Mouse (Mus musculus) kidney, adult 2 months (tissue): ENCODE results near the gene Ap3m1. TPM values are rescaled to one million over a fixed set of nuclear protein-coding genes. Genes with fewer than 3 reads are reported as not detected.
"Not testable (repeated sequence)": the region's sequence is repeated elsewhere in the genome, so short reads cannot be mapped to it uniquely, and the experiment has no call there.

ENCODE experiments used
- DNase-seq: peaks from one replicate; pipeline ENCODE4 v3.0.0; 2021
- H3K27ac ChIP-seq: fragments of 200-500 bp; 2 replicates; pipeline ENCODE4 v1.5.1; 2012; ENCODE audit warnings: low read depth, low read length, control low read depth, inconsistent platforms; ENCODE audit not compliant: insufficient read depth
- H3K27me3 ChIP-seq: fragments of 200-500 bp; replicated peaks from 2 replicates; pipeline ENCODE4 v1.6.1; 2012; ENCODE audit warnings: mild to moderate bottlenecking, moderate library complexity, low read length, inconsistent platforms; ENCODE audit not compliant: control insufficient read depth, insufficient read depth
- H3K36me3 ChIP-seq: fragments of 200-500 bp; 2 replicates; pipeline ENCODE4 v1.6.1; 2012; ENCODE audit warnings: mild to moderate bottlenecking, moderate library complexity, low read length, inconsistent platforms; ENCODE audit not compliant: control insufficient read depth, insufficient read depth
- H3K4me1 ChIP-seq: fragments of 200-500 bp; 2 replicates; pipeline ENCODE4 v1.6.1; 2011; ENCODE audit warnings: low read length; ENCODE audit not compliant: control insufficient read depth, insufficient read depth
- H3K4me3 ChIP-seq: fragments of 200-500 bp; 2 replicates; pipeline ENCODE4 v1.5.1; 2011; ENCODE audit warnings: mild to moderate bottlenecking, low read depth, low read length, control low read depth; ENCODE audit not compliant: insufficient read depth
- CTCF ChIP-seq: fragments of 200-500 bp; conservative IDR thresholded peaks from 2 replicates; pipeline ENCODE4 v1.5.1; 2011; ENCODE audit warnings: low read depth, mild to moderate bottlenecking, control low read depth, low read length, moderate library complexity, mixed read lengths; ENCODE audit not compliant: insufficient read depth, insufficient read length
- POLR2A ChIP-seq: fragments of 200-500 bp; IDR thresholded peaks from one replicate; pipeline ENCODE4 v1.6.1; 2011; ENCODE audit warnings: low read depth, low read length, control low read depth
- WGBS: fragments of 180-500 bp; shearing (Covaris S2); methylation state at CpG from one replicate; pipeline ENCODE4 v1.1.7; 2018; 5-methylcytosine and 5-hydroxymethylcytosine counted together
- polyA plus RNA-seq: library from polyadenylated mRNA; depleted of rRNA; stranded (reverse); fragments of >200 nt; gene quantifications from 2 replicates; pipeline ENCODE4 v1.2.3, GENCODE M21; 2012; rRNA removed

The Ap3m1 gene
- 23.5 and 25.5 TPM in 2 replicates for polyA plus RNA-seq

GRCm38 (mm10) chr14:21052112-21052780 lies at the start of gene Ap3m1, which contains the start of gene Adk:
Gene Ap3m1 (minus strand): TSS chr14:21052508.
Gene Adk (plus strand): TSS chr14:21052574.
- Histone ChIP-seq H3K4me1 (peaks cover 3% of the 10 kb centered on the region; the same call in 1 of the 2 replicates), H3K27me3 (no peaks in the 10 kb centered on the region), H3K4me3 (peak within 1 kb of the TSS; percentile 82), H3K27ac (peak within 1 kb of the TSS; percentile 91), H3K36me3 (no peaks in the 10 kb centered on the region)
- TF ChIP-seq CTCF (no peak), POLR2A (peak; percentile 15)
- under 1% methylated on average over 48 of the region's 48 CpGs for WGBS
- peak; percentile 96 for DNase-seq

GRCm38 (mm10) chr14:21101562-21101961 lies 49.3 kb upstream of the Ap3m1 start:
- H3K27ac ChIP-seq, result no peak overlapping the region
- TF ChIP-seq CTCF (no peak), POLR2A (no peak)
- peak; percentile 28 for DNase-seq
- H3K27me3 ChIP-seq, result no peaks in the 10 kb centered on the region
- 61% methylated on average over 7 of the region's 7 CpGs for WGBS
- H3K36me3 ChIP-seq, result no peaks in the 10 kb centered on the region; the same call in 1 of the 2 replicates
- H3K4me1 ChIP-seq, result peaks cover 4% of the 10 kb centered on the region; the same call in 1 of the 2 replicates
- no peak overlapping the region for H3K4me3 ChIP-seq

GRCm38 (mm10) chr14:21100876-21101275 lies 48.6 kb upstream of the Ap3m1 start:
- H3K36me3 ChIP-seq, result no peaks in the 10 kb centered on the region; the same call in 1 of the 2 replicates
- H3K4me3 ChIP-seq, result no peak overlapping the region
- peaks cover 3% of the 10 kb centered on the region; the same call in 1 of the 2 replicates for H3K4me1 ChIP-seq
- H3K27me3 ChIP-seq, result no peaks in the 10 kb centered on the region
- no peak for DNase-seq
- WGBS, result 83% methylated on average over 2 of the region's 2 CpGs
- no peak overlapping the region for H3K27ac ChIP-seq
- TF ChIP-seq CTCF, result no peak

GRCm38 (mm10) chr14:21099371-21099770 lies 47.1 kb upstream of the Ap3m1 start:
- Histone ChIP-seq H3K4me1 (no peaks in the 10 kb centered on the region; the same call in 1 of the 2 replicates), H3K4me3 (no peak overlapping the region)
- TF ChIP-seq POLR2A, result no peak
- no peak for TF ChIP-seq CTCF

GRCm38 (mm10) chr14:21096689-21097088 lies 44.4 kb upstream of the Ap3m1 start:
- H3K4me1 ChIP-seq, result no peaks in the 10 kb centered on the region; the same call in 1 of the 2 replicates
- H3K27ac ChIP-seq, result no peak overlapping the region
- no peaks in the 10 kb centered on the region for H3K27me3 ChIP-seq
- H3K36me3 ChIP-seq, result peaks cover 2% of the 10 kb centered on the region; the same call in 1 of the 2 replicates
- TF ChIP-seq CTCF, result no peak
- no peak for TF ChIP-seq POLR2A
- peak; percentile 40 for DNase-seq
- 53% methylated on average over 4 of the region's 4 CpGs for WGBS
- H3K4me3 ChIP-seq, result no peak overlapping the region

More at GRCm38 (mm10) chr14:21099371-21099770, 47.1 kb upstream of the Ap3m1 start:
- no peak overlapping the region for H3K27ac ChIP-seq
- DNase-seq, result peak; percentile 35
- H3K36me3 ChIP-seq, result no peaks in the 10 kb centered on the region; the same call in 1 of the 2 replicates
- H3K27me3 ChIP-seq, result no peaks in the 10 kb centered on the region
- 64% methylated on average over 7 of the region's 7 CpGs for WGBS

GRCm38 (mm10) chr14:21096279-21096678 lies 44.0 kb upstream of the Ap3m1 start:
- DNase-seq, result no peak
- TF ChIP-seq POLR2A (no peak), CTCF (no peak)
- H3K36me3 ChIP-seq, result peaks cover 2% of the 10 kb centered on the region; the same call in 1 of the 2 replicates
- no peak overlapping the region for H3K4me3 ChIP-seq
- no peaks in the 10 kb centered on the region for H3K27me3 ChIP-seq
- no peaks in the 10 kb centered on the region; the same call in 1 of the 2 replicates for H3K4me1 ChIP-seq
- no peak overlapping the region for H3K27ac ChIP-seq

- DNase-seq, H3K4me3 ChIP-seq, H3K36me3 ChIP-seq, H3K4me1 ChIP-seq, H3K27ac ChIP-seq, H3K27me3 ChIP-seq: not testable (repeated sequence)
Measured at GRCm38 (mm10) chr14:21094161-21094560, 41.9 kb upstream of the Ap3m1 start.
